In the genomic region with DNA sequence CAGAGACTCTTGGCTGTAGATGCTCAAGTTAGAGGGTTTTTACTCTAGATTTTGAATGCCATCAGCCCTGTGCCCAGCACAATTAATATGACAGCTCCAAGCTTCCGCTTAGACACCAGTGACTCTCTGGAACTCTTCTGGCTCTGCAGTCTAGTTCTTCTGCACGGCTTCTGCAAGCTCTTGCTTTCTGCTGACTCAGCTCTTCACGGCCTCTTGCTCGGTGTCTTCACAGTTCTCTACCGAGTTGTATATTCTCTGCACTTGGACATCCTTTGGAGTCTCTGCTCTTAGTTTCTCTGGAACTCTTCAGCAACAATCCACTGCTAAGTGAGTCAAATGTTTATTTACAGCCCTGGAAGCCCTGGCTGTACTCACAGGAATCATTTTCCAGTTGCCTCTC, we compare ENCODE assay signal across 21 mouse cellular contexts. TPM values are rescaled to one million over a fixed set of nuclear protein-coding genes. Genes with fewer than 3 reads are reported as not detected.
"Had no signal": no experiment of that assay in that cellular context is flagged by ENCODE, and none has a peak within 500 bp of the region (broad histone marks: within the 10 kb centered on the region; RNA-seq: fewer than 3 reads in every experiment).

No protein-coding gene starts in this region.

- H3K27ac ChIP-seq: kidney, embryonic 15.5 days; layer of hippocampus, adult 2 months; limb, embryonic 12.5 days; limb, embryonic 15.5 days; liver, embryonic 14.5 days; macrophage; midbrain, embryonic 13.5 days had no signal

- H3K4me3 ChIP-seq: kidney, embryonic 15.5 days; layer of hippocampus, adult 2 months; limb, embryonic 12.5 days; limb, embryonic 15.5 days; midbrain, embryonic 13.5 days had no signal

- DNase-seq: kidney, adult 8-10 months; kidney, postnatal 25 days; layer of hippocampus, adult 9-11 months; layer of hippocampus, postnatal 36 days; left cerebral cortex, postnatal 4 days; liver, postnatal 0 days; lung, embryonic 14.5 days; thymus, adult 2 months; thymus, postnatal 14 days; thymus, postnatal 4 days had no signal

- H3K36me3 ChIP-seq: kidney, embryonic 15.5 days; limb, embryonic 12.5 days; limb, embryonic 15.5 days; midbrain, embryonic 13.5 days had no signal

- H3K9me3 ChIP-seq: kidney, embryonic 15.5 days; limb, embryonic 12.5 days; limb, embryonic 15.5 days; midbrain, embryonic 13.5 days had no signal

- H3K4me1 ChIP-seq: kidney, embryonic 15.5 days; limb, embryonic 12.5 days; limb, embryonic 15.5 days; midbrain, embryonic 13.5 days had no signal

- H3K9ac ChIP-seq: kidney, embryonic 15.5 days; limb, embryonic 12.5 days; limb, embryonic 15.5 days; liver, embryonic 14.5 days; liver, postnatal 0 days; lung, embryonic 14.5 days; midbrain, embryonic 13.5 days had no signal

RNA-seq across cellular contexts. Expression of a gene that starts 14.4 kb away (rescaled TPM):
- total RNA-seq: layer of hippocampus, adult 2 months; layer of hippocampus, postnatal 36 days; left cerebral cortex, postnatal 14 days; left cerebral cortex, postnatal 4 days; megakaryocyte, adult 5-6 weeks had no signal

RNA-seq across cellular contexts. Expression of a gene that starts 23.5 kb away (rescaled TPM):
- total RNA-seq: layer of hippocampus, adult 2 months; layer of hippocampus, postnatal 36 days; left cerebral cortex, adult 8-10 months; left cerebral cortex, postnatal 14 days; left cerebral cortex, postnatal 4 days; megakaryocyte, adult 5-6 weeks; midbrain, postnatal 0 days had no signal

RNA-seq across cellular contexts. Expression of a gene that starts 32.4 kb away (rescaled TPM):
- total RNA-seq: layer of hippocampus, adult 2 months; left cerebral cortex, postnatal 14 days; left cerebral cortex, postnatal 4 days; midbrain, postnatal 0 days had no signal
